Mouse (Mus musculus): ENCODE measurements around the gene Mtor. TPM values are rescaled to one million over a fixed set of nuclear protein-coding genes. Genes with fewer than 3 reads are reported as not detected.

Mtor gene
- polyA plus RNA-seq, 1 experiment = 20.2 TPM

- H3K4me3 ChIP-seq (replicated peaks; ENCODE audit: extremely low read depth, low read depth, low read length) = no peak overlapping the region
- DNase-seq = no peak
- TF ChIP-seq CTCF (IDR thresholded peaks at IDR 0.05; ENCODE audit: insufficient read depth, low read length) (no peak), POLR2A (IDR thresholded peaks at IDR 0.05; ENCODE audit: borderline replicate concordance, extremely low read depth, low read depth, low read length) (no peak)
- 70% methylated on average over 10 of the region's 10 CpGs for WGBS
- H3K4me1 ChIP-seq (ENCODE audit: control insufficient read depth, insufficient read depth, low read length) = no peaks in the 10 kb centered on the region
Observed at GRCm38 (mm10) chr4:148426950-148427850, 21.2 kb upstream of the Mtor start.

- TF ChIP-seq CTCF (IDR thresholded peaks at IDR 0.05; ENCODE audit: insufficient read depth, low read length) (no peak), POLR2A (IDR thresholded peaks at IDR 0.05; ENCODE audit: borderline replicate concordance, extremely low read depth, low read depth, low read length) (no peak)
- H3K4me1 ChIP-seq (ENCODE audit: control insufficient read depth, insufficient read depth, low read length) = no peaks in the 10 kb centered on the region
- no peak overlapping the region for H3K4me3 ChIP-seq (replicated peaks; ENCODE audit: extremely low read depth, low read depth, low read length)
- 87% methylated on average over 5 of the region's 5 CpGs for WGBS
- DNase-seq = no peak
Observed at GRCm38 (mm10) chr4:148428544-148428943, 19.9 kb upstream of the Mtor start.

DNA sequence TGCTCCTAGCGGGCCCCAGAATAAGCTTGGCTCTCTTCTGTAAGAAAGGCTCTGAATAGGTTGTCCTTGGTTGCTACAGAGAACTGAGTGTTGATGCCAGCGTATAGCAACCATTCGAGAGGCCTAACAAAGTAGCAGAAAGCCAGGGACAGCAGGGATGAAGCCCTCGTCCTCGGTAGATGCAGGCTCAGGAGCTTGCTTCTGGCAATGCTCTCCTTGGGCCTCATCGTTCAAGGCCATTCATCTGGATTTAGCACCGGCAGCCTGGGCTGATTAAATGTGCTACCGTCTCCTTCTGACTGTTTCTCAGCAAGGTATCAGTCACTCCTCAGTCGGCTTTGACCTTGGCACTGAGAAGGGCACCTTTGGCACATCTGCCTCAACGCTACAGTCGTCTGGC is 19.3 kb upstream of the Mtor start:
- no peak for DNase-seq
- 88% methylated on average over 11 of the region's 11 CpGs for WGBS
- H3K4me1 ChIP-seq (ENCODE audit: control insufficient read depth, insufficient read depth, low read length) = no peaks in the 10 kb centered on the region
- no peak for TF ChIP-seq POLR2A (IDR thresholded peaks at IDR 0.05; ENCODE audit: borderline replicate concordance, extremely low read depth, low read depth, low read length)
- TF ChIP-seq CTCF (IDR thresholded peaks at IDR 0.05; ENCODE audit: insufficient read depth, low read length) = no peak
- no peak overlapping the region for H3K4me3 ChIP-seq (replicated peaks; ENCODE audit: extremely low read depth, low read depth, low read length)

DNA sequence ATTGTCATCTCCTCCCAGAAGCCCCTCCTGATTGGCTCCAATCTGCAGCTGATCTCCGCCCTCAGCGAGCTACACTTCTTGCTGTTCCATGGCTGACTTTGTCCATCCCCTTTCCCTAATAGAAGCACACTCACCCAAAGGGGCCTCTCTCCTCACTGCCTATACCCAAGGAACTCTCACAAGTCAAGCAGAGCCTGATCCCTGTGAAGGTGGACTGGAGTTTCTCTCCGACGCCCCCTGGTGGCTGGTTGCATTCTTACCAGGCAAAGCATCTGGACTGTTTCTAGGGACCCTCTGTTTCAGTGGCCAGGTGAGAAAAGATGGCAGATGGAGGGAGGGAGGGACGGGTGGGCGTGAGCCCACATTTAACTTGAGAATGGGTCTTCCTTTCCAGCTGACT is 18.7 kb upstream of the Mtor start:
- DNase-seq = peak; percentile 47
- 21% methylated on average over 6 of the region's 6 CpGs for WGBS
- no peaks in the 10 kb centered on the region for H3K4me1 ChIP-seq (ENCODE audit: control insufficient read depth, insufficient read depth, low read length)
- no peak overlapping the region for H3K4me3 ChIP-seq (replicated peaks; ENCODE audit: extremely low read depth, low read depth, low read length)
- TF ChIP-seq CTCF (IDR thresholded peaks at IDR 0.05; ENCODE audit: insufficient read depth, low read length) (peak; percentile 78), POLR2A (IDR thresholded peaks at IDR 0.05; ENCODE audit: borderline replicate concordance, extremely low read depth, low read depth, low read length) (no peak)

GRCm38 (mm10) chr4:148430880-148431519 is 17.4 kb upstream of the Mtor start:
- Histone ChIP-seq H3K4me3 (replicated peaks; ENCODE audit: extremely low read depth, low read depth, low read length) (no peak overlapping the region), H3K4me1 (ENCODE audit: control insufficient read depth, insufficient read depth, low read length) (no peaks in the 10 kb centered on the region)
- no peak for DNase-seq
- no peak for TF ChIP-seq CTCF (IDR thresholded peaks at IDR 0.05; ENCODE audit: insufficient read depth, low read length)
- 81% methylated on average over 11 of the region's 11 CpGs for WGBS

DNA sequence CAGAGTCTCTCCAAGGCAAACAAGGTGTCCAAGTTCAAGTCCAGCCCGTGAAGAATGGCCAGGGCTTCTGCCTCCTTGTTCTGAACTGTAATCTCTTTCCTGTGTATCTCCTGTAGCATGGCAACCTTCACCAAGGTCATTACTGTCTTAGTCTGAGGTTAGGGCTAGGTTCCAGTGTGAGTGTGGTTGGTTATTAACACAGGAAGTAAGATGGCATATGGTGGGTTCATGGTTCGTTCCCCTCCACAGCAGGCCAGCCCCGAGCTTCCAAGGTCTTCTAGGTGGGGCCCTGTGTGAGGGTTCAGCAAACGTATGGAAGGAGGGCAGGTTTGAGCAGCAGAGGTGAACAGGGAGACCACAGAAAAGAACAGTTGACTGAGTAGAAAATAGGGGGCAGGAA is 15.9 kb upstream of the Mtor start:
- no peak for TF ChIP-seq POLR2A (IDR thresholded peaks at IDR 0.05; ENCODE audit: borderline replicate concordance, extremely low read depth, low read depth, low read length)
- TF ChIP-seq CTCF (IDR thresholded peaks at IDR 0.05; ENCODE audit: insufficient read depth, low read length) = no peak
- 75% methylated on average over 4 of the region's 4 CpGs for WGBS
- no peak overlapping the region for H3K4me3 ChIP-seq (replicated peaks; ENCODE audit: extremely low read depth, low read depth, low read length)
- no peak for DNase-seq
- no peaks in the 10 kb centered on the region for H3K4me1 ChIP-seq (ENCODE audit: control insufficient read depth, insufficient read depth, low read length)

DNA sequence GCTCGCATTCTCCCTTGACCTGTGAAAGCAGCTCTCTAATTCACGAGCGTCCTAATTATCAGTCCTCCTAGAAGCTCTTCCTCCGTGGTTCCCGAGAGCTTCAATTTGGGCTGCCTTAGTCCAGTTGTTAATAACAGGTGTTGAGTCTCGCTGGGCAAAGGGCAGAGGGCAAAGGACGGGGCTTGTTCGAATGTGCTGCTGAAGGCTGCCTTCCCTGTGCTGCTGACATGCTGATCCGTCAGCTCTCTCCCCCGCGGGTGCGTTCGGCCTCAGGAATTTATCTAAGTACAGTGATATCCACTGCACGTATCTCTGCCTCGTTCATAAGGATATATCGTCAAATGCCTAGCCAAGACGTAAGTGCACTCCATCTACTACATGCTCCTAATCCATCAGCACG is 15.1 kb upstream of the Mtor start:
- H3K4me3 ChIP-seq (replicated peaks; ENCODE audit: extremely low read depth, low read depth, low read length) = no peak overlapping the region
- TF ChIP-seq POLR2A (IDR thresholded peaks at IDR 0.05; ENCODE audit: borderline replicate concordance, extremely low read depth, low read depth, low read length) = no peak
- TF ChIP-seq CTCF (IDR thresholded peaks at IDR 0.05; ENCODE audit: insufficient read depth, low read length) = no peak
- WGBS = 77% methylated on average over 18 of the region's 18 CpGs
- H3K4me1 ChIP-seq (ENCODE audit: control insufficient read depth, insufficient read depth, low read length) = no peaks in the 10 kb centered on the region
- no peak for DNase-seq

- 69% methylated on average over 5 of the region's 5 CpGs for WGBS
- no peak overlapping the region for H3K4me3 ChIP-seq (replicated peaks; ENCODE audit: extremely low read depth, low read depth, low read length)
Observed at GRCm38 (mm10) chr4:148433813-148434212, 14.6 kb upstream of the Mtor start.

GRCm38 (mm10) chr4:148434554-148434953 is 13.9 kb upstream of the Mtor start:
- no peak for DNase-seq
- Histone ChIP-seq H3K4me1 (ENCODE audit: control insufficient read depth, insufficient read depth, low read length) (no peaks in the 10 kb centered on the region), H3K4me3 (replicated peaks; ENCODE audit: extremely low read depth, low read depth, low read length) (no peak overlapping the region)
- TF ChIP-seq POLR2A (IDR thresholded peaks at IDR 0.05; ENCODE audit: borderline replicate concordance, extremely low read depth, low read depth, low read length) (no peak), CTCF (IDR thresholded peaks at IDR 0.05; ENCODE audit: insufficient read depth, low read length) (no peak)
- 72% methylated on average over 4 of the region's 4 CpGs for WGBS

More at GRCm38 (mm10) chr4:148433813-148434212, 14.6 kb upstream of the Mtor start:
- H3K4me1 ChIP-seq (ENCODE audit: control insufficient read depth, insufficient read depth, low read length) = no peaks in the 10 kb centered on the region
- TF ChIP-seq CTCF (IDR thresholded peaks at IDR 0.05; ENCODE audit: insufficient read depth, low read length) (no peak), POLR2A (IDR thresholded peaks at IDR 0.05; ENCODE audit: borderline replicate concordance, extremely low read depth, low read depth, low read length) (no peak)
- no peak for DNase-seq

DNA sequence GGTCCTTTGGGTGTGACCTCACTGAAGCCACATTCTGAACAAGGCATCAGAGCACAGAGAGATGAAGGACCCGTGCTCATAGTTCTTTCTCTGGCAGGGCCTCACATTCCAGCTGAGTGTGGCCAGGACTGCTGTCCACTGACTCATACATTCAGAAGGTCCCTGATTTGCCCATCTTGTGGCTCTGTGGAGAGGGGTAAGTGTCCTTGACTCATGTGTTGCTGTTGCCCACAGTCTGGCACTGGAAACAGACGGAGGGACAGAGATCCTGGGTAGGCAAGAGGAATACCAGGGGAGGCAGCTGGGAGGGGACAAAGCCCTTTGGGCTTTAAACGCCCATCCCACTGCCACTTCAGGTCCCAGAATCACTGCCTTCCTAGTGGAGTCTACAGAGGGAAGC is 13.3 kb upstream of the Mtor start:
- WGBS = 88% methylated on average over 3 of the region's 3 CpGs

More for the DNA sequence above, 13.3 kb upstream of the Mtor start:
- H3K4me1 ChIP-seq (ENCODE audit: control insufficient read depth, insufficient read depth, low read length) = no peaks in the 10 kb centered on the region
- TF ChIP-seq POLR2A (IDR thresholded peaks at IDR 0.05; ENCODE audit: borderline replicate concordance, extremely low read depth, low read depth, low read length) (no peak), CTCF (IDR thresholded peaks at IDR 0.05; ENCODE audit: insufficient read depth, low read length) (no peak)
- H3K4me3 ChIP-seq (replicated peaks; ENCODE audit: extremely low read depth, low read depth, low read length) = no peak overlapping the region
- DNase-seq = no peak

All from lung, adult 2 months (tissue).